Mouse (Mus musculus) kidney, postnatal 0 days (tissue): ENCODE data around the gene Fam126a. TPM values are rescaled to one million over a fixed set of nuclear protein-coding genes. Genes with fewer than 3 reads are reported as not detected.
A peak's percentile ranks its signal among the peaks of the same experiment; 100 is the strongest.

Source experiments
- ATAC-seq: fragments of 200-750 bp; cut with Nextera tagmentation; replicated peaks from 2 replicates; pipeline ENCODE4 v1.8.0; 2017; ENCODE audit warnings: low read depth, moderate number of reproducible peaks, moderate TSS enrichment, moderate library complexity; ENCODE audit not compliant: low FRiP score
- DNase-seq: peaks from one replicate; pipeline ENCODE4 v3.0.0-alpha.2; 2016; ENCODE audit warnings: low spot score
- H3K27ac ChIP-seq: fragments of 300-500 bp; sonication (generic); 2 replicates; pipeline ENCODE4 v1.5.1; 2014; ENCODE audit warnings: mild to moderate bottlenecking
- H3K27me3 ChIP-seq: fragments of 300-500 bp; sonication (generic); 2 replicates; pipeline ENCODE4 v1.6.1; 2014; ENCODE audit warnings: low read length, mixed read lengths; ENCODE audit not compliant: insufficient read depth
- H3K36me3 ChIP-seq: fragments of 300-500 bp; sonication (generic); 2 replicates; pipeline ENCODE4 v1.6.1; 2014; ENCODE audit warnings: low read length, mixed read lengths; ENCODE audit not compliant: insufficient read depth
- H3K4me1 ChIP-seq: fragments of 300-500 bp; sonication (generic); replicated peaks from 2 replicates; pipeline ENCODE4 v1.6.1; 2014; ENCODE audit warnings: antibody characterized with exemption, low read length, mixed read lengths; ENCODE audit not compliant: insufficient read depth
- H3K4me2 ChIP-seq: fragments of 300-500 bp; sonication (generic); 2 replicates; pipeline ENCODE4 v1.6.1; 2014; ENCODE audit warnings: mild to moderate bottlenecking, low read length, moderate library complexity, mixed read lengths
- H3K4me3 ChIP-seq: fragments of 300-500 bp; sonication (generic); replicated peaks from 2 replicates; pipeline ENCODE4 v1.5.1; 2014; ENCODE audit warnings: low read depth, low read length
- H3K9ac ChIP-seq: fragments of 300-500 bp; sonication (generic); 2 replicates; pipeline ENCODE4 v1.6.1; 2014; ENCODE audit warnings: low read depth, low read length
- H3K9me3 ChIP-seq: fragments of 300-500 bp; sonication (generic); replicated peaks from 2 replicates; pipeline ENCODE4 v1.6.1; 2016; ENCODE audit warnings: low read length, inconsistent platforms, mixed read lengths
- CTCF ChIP-seq: IDR thresholded peaks from 2 replicates; pipeline ENCODE4 v1.5.1; 2016; ENCODE audit warnings: antibody characterized with exemption, low read depth, mild to moderate bottlenecking, moderate library complexity
- WGBS: fragments of 180-500 bp; shearing (Covaris S2); extraction: QIAGEN DNeasy Blood & Tissue Kit; methylation state at CpG from one replicate; pipeline ENCODE4 v1.1.7; 2014; 5-methylcytosine and 5-hydroxymethylcytosine counted together
- polyA plus RNA-seq: library from polyadenylated mRNA; unstranded; fragments of >200 nt; fragmentation: Nextera tagmentation; extraction: Ambion mirVana; gene quantifications from 2 replicates; pipeline ENCODE4 v1.2.1, GENCODE M21; 2015

Fam126a gene
- polyA plus RNA-seq, 1 experiment from 2014 or later = 10.7 TPM

DNA sequence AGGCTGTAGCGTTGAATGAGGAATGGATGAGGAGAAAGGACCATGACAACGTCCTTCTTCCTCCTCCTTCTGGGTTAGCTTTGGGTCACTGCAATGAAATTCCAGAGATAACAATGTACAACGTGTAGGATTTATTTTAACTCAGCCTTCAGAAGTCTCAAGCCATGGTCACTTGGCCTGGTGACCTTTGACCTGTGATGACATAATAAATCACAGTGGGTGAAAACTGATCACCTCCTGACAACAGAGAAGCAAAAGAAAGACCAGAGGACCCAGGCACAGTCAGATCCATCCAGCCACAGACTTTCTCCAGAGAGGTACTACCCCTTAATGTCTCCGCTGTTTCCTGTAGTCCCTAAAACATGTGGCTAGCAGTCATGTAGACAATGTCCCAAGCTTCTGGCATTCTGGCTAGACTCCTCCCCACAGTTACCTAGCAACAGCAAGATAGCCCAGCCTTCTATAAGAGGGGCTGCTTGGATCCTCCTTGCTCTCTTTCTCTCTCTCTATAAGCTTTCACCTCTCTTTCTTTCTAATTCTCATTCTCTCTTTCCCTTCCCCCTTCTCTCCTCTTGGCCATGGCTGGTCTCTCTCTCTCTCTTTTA is 121.9 kb downstream of the Fam126a start:
- H3K4me3 ChIP-seq = no peak overlapping the region
- no peaks in the 10 kb centered on the region for H3K36me3 ChIP-seq
- ATAC-seq (no peak; the same call in 1 of the 2 replicates), DNase-seq (peak; percentile 27)
- H3K27me3 ChIP-seq = no peaks in the 10 kb centered on the region
- WGBS = 29% methylated on average over 4 of the region's 4 CpGs
- no peak overlapping the region for H3K4me2 ChIP-seq
- H3K27ac ChIP-seq = no peak overlapping the region
- no peak for TF ChIP-seq CTCF
- no peak overlapping the region for H3K9ac ChIP-seq
- H3K9me3 ChIP-seq = no peaks in the 10 kb centered on the region
- no peaks in the 10 kb centered on the region for H3K4me1 ChIP-seq

DNA sequence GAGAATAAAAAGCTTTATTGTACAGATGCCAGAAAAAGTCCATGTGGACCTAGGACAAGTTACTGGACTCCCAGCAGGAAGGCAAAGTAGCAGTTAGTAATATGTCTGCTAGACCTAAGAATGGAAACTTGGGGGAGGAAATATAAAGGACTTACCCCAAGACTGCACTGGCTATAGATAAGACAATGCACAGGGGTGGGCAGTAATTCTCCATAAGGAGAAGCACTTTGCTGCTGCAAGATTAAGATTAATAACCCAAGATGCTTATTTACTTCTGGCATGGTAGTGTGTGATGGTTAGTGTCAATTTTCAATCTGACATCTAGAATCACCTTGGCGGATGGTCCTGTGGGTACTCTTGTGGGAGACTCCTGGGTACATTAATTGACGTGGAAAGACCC is 128.3 kb downstream of the Fam126a start:
- Histone ChIP-seq H3K9ac (no peak overlapping the region), H3K4me3 (no peak overlapping the region), H3K4me1 (no peaks in the 10 kb centered on the region), H3K27ac (no peak overlapping the region), H3K4me2 (no peak overlapping the region), H3K36me3 (no peaks in the 10 kb centered on the region), H3K27me3 (no peaks in the 10 kb centered on the region), H3K9me3 (no peaks in the 10 kb centered on the region)
- DNase-seq (no peak), ATAC-seq (no peak)
- WGBS = 85% methylated on average over 2 of the region's 2 CpGs
- TF ChIP-seq CTCF = no peak

DNA sequence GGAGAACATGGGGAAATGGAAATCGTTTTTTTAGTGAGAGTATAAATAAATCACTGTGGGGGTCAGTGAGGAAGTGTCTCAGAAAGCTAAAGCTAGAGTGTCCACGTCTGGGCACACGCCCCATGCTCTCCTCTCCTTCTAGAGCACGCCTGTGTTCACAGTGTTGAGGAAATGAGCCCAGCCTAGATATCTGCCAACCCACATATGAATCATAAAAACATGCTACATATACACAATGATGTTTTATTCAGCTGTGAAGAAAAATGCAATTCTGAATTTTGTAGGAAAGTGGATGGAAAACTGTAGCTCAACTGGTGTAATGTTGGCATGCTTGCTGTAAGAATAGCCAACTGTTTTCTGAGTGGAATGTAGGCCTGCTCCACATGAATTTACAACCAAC is 130.3 kb downstream of the Fam126a start:
- no peak overlapping the region for H3K27ac ChIP-seq
- H3K9ac ChIP-seq = no peak overlapping the region
- no peak overlapping the region for H3K4me3 ChIP-seq
- H3K4me1 ChIP-seq = no peaks in the 10 kb centered on the region
- DNase-seq = no peak
- H3K9me3 ChIP-seq = no peaks in the 10 kb centered on the region
- H3K36me3 ChIP-seq = no peaks in the 10 kb centered on the region
- no peak for TF ChIP-seq CTCF
- ATAC-seq = no peak
- no peak overlapping the region for H3K4me2 ChIP-seq
- 68% methylated on average over 4 of the region's 4 CpGs for WGBS
- H3K27me3 ChIP-seq = no peaks in the 10 kb centered on the region

DNA sequence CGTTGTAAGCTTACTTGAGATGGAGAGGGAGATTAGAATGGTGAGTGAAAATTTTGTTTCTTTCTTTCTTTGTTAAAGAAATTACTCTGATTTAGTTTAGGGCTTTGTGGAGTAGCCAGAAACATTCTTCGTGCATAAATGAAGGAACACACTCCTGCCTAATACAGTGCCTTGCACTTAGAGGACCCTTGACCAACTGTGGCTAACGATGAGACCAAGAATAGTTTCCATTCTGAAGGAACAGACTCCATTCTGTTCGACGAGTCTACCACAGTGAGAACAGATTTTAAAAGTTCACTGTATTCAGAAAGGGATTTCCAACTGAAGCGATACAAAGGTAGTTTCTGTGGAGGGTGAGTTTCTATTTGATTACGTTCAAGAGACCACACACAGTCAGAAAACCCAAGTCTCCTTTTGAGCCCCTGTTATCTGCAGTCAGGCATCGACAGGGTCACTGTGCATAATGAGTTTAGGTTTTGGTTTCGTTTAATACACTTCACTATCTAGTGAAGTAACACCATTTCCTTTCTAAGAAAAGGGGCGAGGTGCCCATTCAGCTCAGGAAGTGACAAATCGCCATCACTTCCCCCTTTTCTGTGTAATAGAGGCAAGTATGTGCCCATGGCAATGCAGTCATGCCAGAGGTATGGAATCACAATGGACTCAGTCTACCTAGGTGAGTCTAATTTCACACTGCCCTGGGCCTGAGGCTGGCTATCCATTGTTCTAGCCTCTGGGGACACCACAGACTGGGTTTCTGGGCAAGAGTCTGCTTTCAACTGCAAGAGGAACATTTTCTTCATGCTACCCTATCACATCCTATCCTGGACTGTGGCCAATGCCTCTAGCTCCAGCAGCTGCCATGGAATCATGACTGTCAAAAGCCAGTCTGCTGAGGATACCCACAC is 136.4 kb downstream of the Fam126a start:
- no peak for ATAC-seq
- 71% methylated on average over 11 of the region's 11 CpGs for WGBS
- Histone ChIP-seq H3K4me1 (no peaks in the 10 kb centered on the region), H3K9ac (no peak overlapping the region), H3K36me3 (no peaks in the 10 kb centered on the region), H3K27me3 (no peaks in the 10 kb centered on the region), H3K27ac (no peak overlapping the region), H3K9me3 (no peaks in the 10 kb centered on the region), H3K4me2 (no peak overlapping the region), H3K4me3 (no peak overlapping the region)
- no peak for DNase-seq
- TF ChIP-seq CTCF = no peak

DNA sequence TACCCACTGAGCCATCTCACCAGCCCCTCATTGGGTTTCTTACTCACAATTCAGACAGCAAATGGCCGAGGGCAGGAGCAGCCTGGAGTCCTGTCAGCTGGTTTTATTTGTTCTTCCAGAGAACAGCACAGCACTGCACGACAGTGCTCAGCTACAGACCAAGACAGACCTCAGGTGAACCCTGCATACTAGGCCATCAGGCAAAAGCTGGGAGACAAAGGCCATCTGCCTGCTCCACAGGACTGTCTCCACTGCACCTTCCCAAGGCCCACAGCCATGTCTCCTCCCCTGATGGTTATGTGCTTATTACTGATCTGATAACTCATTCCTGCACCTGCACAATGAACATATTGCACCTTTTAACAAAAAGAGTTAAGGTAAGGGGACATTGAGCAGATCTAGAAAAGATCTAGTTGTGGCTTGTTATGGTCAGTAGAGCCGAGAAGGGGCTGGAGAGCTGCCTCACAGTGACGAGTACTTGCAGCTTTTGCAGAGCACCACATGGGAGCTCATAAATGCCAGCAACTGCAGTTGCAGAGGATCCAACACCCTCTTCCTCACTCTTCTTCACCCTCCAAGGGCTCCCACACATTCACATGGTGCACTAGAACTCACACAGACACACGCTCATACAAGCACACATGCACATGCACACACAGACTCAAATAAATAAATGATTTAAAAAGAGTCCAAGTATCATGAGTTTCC is 137.2 kb downstream of the Fam126a start:
- Histone ChIP-seq H3K27ac (no peak overlapping the region), H3K9me3 (no peaks in the 10 kb centered on the region), H3K4me1 (no peaks in the 10 kb centered on the region), H3K4me3 (no peak overlapping the region), H3K36me3 (no peaks in the 10 kb centered on the region), H3K9ac (no peak overlapping the region), H3K4me2 (no peak overlapping the region), H3K27me3 (no peaks in the 10 kb centered on the region)
- no peak for ATAC-seq
- DNase-seq = no peak
- TF ChIP-seq CTCF = no peak
- WGBS = 74% methylated on average over 5 of the region's 5 CpGs

DNA sequence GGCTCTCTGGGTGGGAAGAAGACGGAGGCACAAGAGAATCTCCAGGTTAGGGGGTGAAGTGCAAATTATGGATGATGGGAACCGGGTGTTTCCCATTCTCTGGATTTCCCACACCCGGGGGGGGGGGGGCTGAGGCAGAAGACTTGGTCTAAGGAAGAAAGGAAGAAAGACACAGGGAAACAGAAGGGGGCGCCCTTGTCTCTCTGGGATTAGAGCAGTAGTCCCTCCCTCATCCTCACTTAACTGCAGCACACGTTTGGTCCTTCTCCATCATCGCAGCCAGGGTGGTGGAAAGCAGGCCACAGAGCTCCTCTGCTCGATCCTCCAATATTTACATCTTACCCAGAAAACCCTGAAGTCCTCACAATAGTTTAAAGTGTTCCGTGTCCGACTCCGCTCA is 139.8 kb downstream of the Fam126a start:
- Histone ChIP-seq H3K27ac (no peak overlapping the region), H3K4me3 (no peak overlapping the region), H3K27me3 (no peaks in the 10 kb centered on the region), H3K36me3 (no peaks in the 10 kb centered on the region), H3K9me3 (no peaks in the 10 kb centered on the region), H3K4me1 (no peaks in the 10 kb centered on the region), H3K4me2 (no peak overlapping the region), H3K9ac (no peak overlapping the region)
- TF ChIP-seq CTCF = peak; percentile 71
- 46% methylated on average over 9 of the region's 10 CpGs for WGBS
- DNase-seq (peak; percentile 87), ATAC-seq (peak; percentile 29; the same call in 1 of the 2 replicates)
